Mouse (Mus musculus) intestine, embryonic 16.5 days (tissue): ENCODE measurements around the gene Pkd1. TPM values are rescaled to one million over a fixed set of nuclear protein-coding genes. Genes with fewer than 3 reads are reported as not detected.

Source experiments
- ATAC-seq: fragments of 200-750 bp; cut with Nextera tagmentation; 2 replicates; pipeline ENCODE4 v1.8.0; 2017; ENCODE audit warnings: moderate TSS enrichment, moderate library complexity
- H3K27ac ChIP-seq: fragments of 300-500 bp; sonication (generic); 2 replicates; pipeline ENCODE4 v1.5.1; 2014; ENCODE audit warnings: mild to moderate bottlenecking, low read length
- H3K27me3 ChIP-seq: fragments of 300-500 bp; sonication (generic); replicated peaks from 2 replicates; pipeline ENCODE4 v1.6.1; 2014; ENCODE audit warnings: low read length, control low read depth, mixed read lengths; ENCODE audit not compliant: control insufficient read depth, insufficient read depth
- H3K36me3 ChIP-seq: fragments of 300-500 bp; sonication (generic); 2 replicates; pipeline ENCODE4 v1.6.1; 2014; ENCODE audit warnings: low read length, control low read depth; ENCODE audit not compliant: control insufficient read depth, insufficient read depth
- H3K4me1 ChIP-seq: fragments of 300-500 bp; sonication (generic); 2 replicates; pipeline ENCODE4 v1.6.1; 2014; ENCODE audit warnings: low read length, control low read depth, mixed read lengths; ENCODE audit not compliant: control insufficient read depth, insufficient read depth
- H3K4me2 ChIP-seq: fragments of 300-500 bp; sonication (generic); 2 replicates; pipeline ENCODE4 v1.6.1; 2014; ENCODE audit warnings: low read depth, low read length, control low read depth
- H3K4me3 ChIP-seq: fragments of 300-500 bp; sonication (generic); 2 replicates; pipeline ENCODE4 v1.5.1; 2014; ENCODE audit warnings: mild to moderate bottlenecking, low read length
- H3K9ac ChIP-seq: fragments of 300-500 bp; sonication (generic); 2 replicates; pipeline ENCODE4 v1.6.1; 2014; ENCODE audit warnings: low read depth, low read length
- H3K9me3 ChIP-seq: fragments of 300-500 bp; sonication (generic); 2 replicates; pipeline ENCODE4 v1.6.1; 2016; ENCODE audit warnings: low read length, control low read depth; ENCODE audit not compliant: control insufficient read depth
- WGBS: fragments of 180-500 bp; shearing (Covaris S2); extraction: QIAGEN DNeasy Blood & Tissue Kit; methylation state at CpG from one replicate; pipeline ENCODE4 v1.1.7; 2014; 5-methylcytosine and 5-hydroxymethylcytosine counted together
- polyA plus RNA-seq: library from polyadenylated mRNA; unstranded; fragments of >200 nt; fragmentation: Nextera tagmentation; extraction: Ambion mirVana; gene quantifications from 2 replicates; pipeline ENCODE4 v1.2.1, GENCODE M21; 2015

Gene Pkd1
- polyA plus RNA-seq, 1 experiment from 2014 or later, result 13.5 TPM

DNA sequence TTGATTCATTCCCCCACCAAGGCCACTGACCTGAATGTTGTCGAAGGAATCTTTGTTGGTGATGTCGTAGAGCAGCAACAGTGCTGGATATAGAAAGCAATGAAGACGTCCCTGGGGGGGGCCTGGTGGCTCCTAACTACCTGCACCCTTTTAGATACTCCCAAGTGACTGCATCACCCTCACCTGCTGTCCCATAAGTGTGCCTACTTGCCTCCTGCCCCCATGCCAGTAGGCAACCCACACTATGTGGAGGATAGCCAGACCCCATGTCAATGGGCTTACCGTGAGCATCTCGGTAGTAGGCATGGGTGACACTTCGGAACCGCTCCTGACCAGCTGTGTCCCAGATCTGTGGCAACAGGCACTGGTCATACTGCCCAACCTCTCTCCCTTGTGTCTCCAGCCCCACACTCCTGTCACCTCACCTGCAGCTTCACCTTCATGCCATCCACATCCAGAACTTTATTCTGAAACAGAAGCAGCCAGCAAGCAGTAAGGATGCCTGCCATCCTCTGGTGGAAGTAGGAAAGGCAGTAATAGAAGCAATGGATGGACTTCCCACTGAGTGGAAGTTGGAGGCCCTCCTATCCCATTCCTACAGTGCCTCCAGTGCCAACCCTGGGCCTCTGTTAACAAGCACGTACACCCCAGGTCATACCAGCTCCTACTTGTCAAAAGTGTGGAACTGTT lies 19.1 kb upstream of the Pkd1 start:
- H3K4me1 ChIP-seq, result peaks cover 51% of the 10 kb centered on the region
- WGBS, result 40% methylated on average over 8 of the region's 8 CpGs
- no peak for ATAC-seq
- peak overlapping the region; percentile 80 for H3K9ac ChIP-seq
- H3K9me3 ChIP-seq, result no peaks in the 10 kb centered on the region
- peak overlapping the region; percentile 90; the same call in 1 of the 2 replicates for H3K27ac ChIP-seq
- no peaks in the 10 kb centered on the region for H3K27me3 ChIP-seq
- H3K4me2 ChIP-seq, result peak overlapping the region; percentile 82
- H3K36me3 ChIP-seq, result no peaks in the 10 kb centered on the region
- peak overlapping the region; percentile 71 for H3K4me3 ChIP-seq

GRCm38 (mm10) chr17:24531064-24531463 lies 18.6 kb upstream of the Pkd1 start:
- peaks cover 45% of the 10 kb centered on the region for H3K4me1 ChIP-seq
- 0 out of 2 replicates have a peak overlapping the region, but pooled peaks have one; percentile 10 for H3K9ac ChIP-seq
- H3K27ac ChIP-seq, result no peak overlapping the region
- no peaks in the 10 kb centered on the region for H3K27me3 ChIP-seq
- no peaks in the 10 kb centered on the region for H3K36me3 ChIP-seq
- H3K9me3 ChIP-seq, result no peaks in the 10 kb centered on the region
- 61% methylated on average over 3 of the region's 3 CpGs for WGBS
- no peak overlapping the region for H3K4me3 ChIP-seq
- ATAC-seq, result no peak
- no peak overlapping the region; the same call in 1 of the 2 replicates for H3K4me2 ChIP-seq

- H3K9ac ChIP-seq, result peak overlapping the region; percentile 61
- H3K36me3 ChIP-seq, result no peaks in the 10 kb centered on the region
- H3K4me2 ChIP-seq, result no peak overlapping the region; the same call in 1 of the 2 replicates
- H3K27ac ChIP-seq, result no peak overlapping the region
- WGBS, result 81% methylated on average over 7 of the region's 7 CpGs
- peaks cover 36% of the 10 kb centered on the region for H3K4me1 ChIP-seq
- H3K27me3 ChIP-seq, result no peaks in the 10 kb centered on the region
- H3K4me3 ChIP-seq, result no peak overlapping the region
- H3K9me3 ChIP-seq, result no peaks in the 10 kb centered on the region
- ATAC-seq, result no peak
Observed at GRCm38 (mm10) chr17:24532045-24532444, 17.6 kb upstream of the Pkd1 start.

GRCm38 (mm10) chr17:24533099-24533992 lies 16.3 kb upstream of the Pkd1 start:
- peak overlapping the region; percentile 61 for H3K9ac ChIP-seq
- no peaks in the 10 kb centered on the region for H3K27me3 ChIP-seq
- H3K4me3 ChIP-seq, result peak overlapping the region; percentile 45
- WGBS, result 9% methylated on average over 53 of the region's 53 CpGs
- no peaks in the 10 kb centered on the region for H3K36me3 ChIP-seq
- peak overlapping the region; percentile 72 for H3K4me2 ChIP-seq
- H3K27ac ChIP-seq, result no peak overlapping the region
- no peaks in the 10 kb centered on the region for H3K9me3 ChIP-seq
- peak; percentile 85 for ATAC-seq
- H3K4me1 ChIP-seq, result peaks cover 36% of the 10 kb centered on the region

- peak within 1 kb of the TSS; percentile 61 for H3K9ac ChIP-seq
- no peak for ATAC-seq
- H3K27ac ChIP-seq, result no peak within 1 kb of the TSS
- H3K4me1 ChIP-seq, result peaks cover 31% of the 10 kb centered on the region
- 85% methylated on average over 8 of the region's 8 CpGs for WGBS
- H3K9me3 ChIP-seq, result no peaks in the 10 kb centered on the region
- no peaks in the 10 kb centered on the region for H3K36me3 ChIP-seq
- H3K27me3 ChIP-seq, result no peaks in the 10 kb centered on the region
- H3K4me3 ChIP-seq, result peak within 1 kb of the TSS; percentile 45
- H3K4me2 ChIP-seq, result peak within 1 kb of the TSS; percentile 72
Observed at GRCm38 (mm10) chr17:24534160-24534718, 15.4 kb upstream of the Pkd1 start, which contains the start of gene Rab26. Rab26 (minus strand) TSS chr17:24534210.

GRCm38 (mm10) chr17:24535300-24535699 lies 14.3 kb upstream of the Pkd1 start:
- Histone ChIP-seq H3K9me3 (no peaks in the 10 kb centered on the region), H3K4me2 (no peak overlapping the region), H3K36me3 (no peaks in the 10 kb centered on the region), H3K27me3 (no peaks in the 10 kb centered on the region), H3K27ac (no peak overlapping the region), H3K9ac (no peak overlapping the region), H3K4me1 (peaks cover 20% of the 10 kb centered on the region), H3K4me3 (no peak overlapping the region)
- WGBS, result 42% methylated on average over 5 of the region's 5 CpGs
- ATAC-seq, result no peak

- Histone ChIP-seq H3K4me1 (peaks cover 9% of the 10 kb centered on the region), H3K9ac (no peak overlapping the region; the same call in 1 of the 2 replicates), H3K36me3 (no peaks in the 10 kb centered on the region), H3K27ac (no peak overlapping the region), H3K9me3 (no peaks in the 10 kb centered on the region), H3K4me3 (no peak overlapping the region), H3K27me3 (no peaks in the 10 kb centered on the region), H3K4me2 (no peak overlapping the region)
- WGBS, result 40% methylated on average over 3 of the region's 3 CpGs
- ATAC-seq, result no peak
Observed at GRCm38 (mm10) chr17:24537536-24537935, 12.1 kb upstream of the Pkd1 start.

GRCm38 (mm10) chr17:24538950-24539349 lies 10.7 kb upstream of the Pkd1 start:
- H3K9ac ChIP-seq, result no peak overlapping the region
- H3K27me3 ChIP-seq, result no peaks in the 10 kb centered on the region
- H3K4me2 ChIP-seq, result no peak overlapping the region
- WGBS, result 66% methylated on average over 8 of the region's 8 CpGs
- no peaks in the 10 kb centered on the region for H3K36me3 ChIP-seq
- no peaks in the 10 kb centered on the region for H3K4me1 ChIP-seq
- ATAC-seq, result no peak
- H3K4me3 ChIP-seq, result no peak overlapping the region
- H3K27ac ChIP-seq, result no peak overlapping the region
- no peaks in the 10 kb centered on the region for H3K9me3 ChIP-seq

DNA sequence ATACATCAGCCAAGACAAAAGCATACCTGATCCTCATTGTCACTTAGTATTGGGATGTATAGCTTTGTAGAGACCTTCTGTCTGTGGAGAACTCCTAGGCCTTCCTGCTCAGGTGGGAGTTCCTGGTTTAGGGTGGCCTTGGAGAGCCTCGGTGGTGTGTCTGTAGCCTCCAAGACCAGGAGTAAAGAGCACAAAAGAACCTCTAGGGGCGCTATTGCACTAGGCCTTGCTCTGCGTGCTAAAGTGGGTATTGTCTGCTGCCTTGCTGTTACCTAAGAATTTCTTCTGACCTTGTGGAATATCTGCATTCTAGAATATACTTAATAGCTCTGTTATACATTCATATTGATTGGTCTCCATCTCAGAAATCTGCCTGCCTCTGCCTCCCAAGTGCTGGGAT lies 9.3 kb upstream of the Pkd1 start:
- H3K36me3 ChIP-seq, result no peaks in the 10 kb centered on the region
- H3K4me1 ChIP-seq, result no peaks in the 10 kb centered on the region
- H3K4me2 ChIP-seq, result no peak overlapping the region
- H3K9me3 ChIP-seq, result no peaks in the 10 kb centered on the region
- 12% methylated on average over 3 of the region's 3 CpGs for WGBS
- 0 out of 2 replicates have a peak, but pooled peaks have one; percentile 36 for ATAC-seq
- H3K4me3 ChIP-seq, result no peak overlapping the region
- no peak overlapping the region for H3K9ac ChIP-seq
- H3K27ac ChIP-seq, result no peak overlapping the region
- no peaks in the 10 kb centered on the region for H3K27me3 ChIP-seq
